Mouse (Mus musculus) MEL (cell line): ENCODE measurements at regions not wholly inside any gene's neighbourhood (a gene's known extent, or its start where the extent isn't known, plus 50 kb on each side); places are given as distances from the start of the nearest gene placed in this dataset.

Experiments
- DNase-seq: peaks from one replicate; pipeline ENCODE4 v3.0.0; 2011; ENCODE audit warnings: low read depth, low spot score
- H3K27ac ChIP-seq: 2 replicates; pipeline ENCODE4 v1.5.1; 2012; ENCODE audit warnings: low read depth, mild to moderate bottlenecking, control low read depth, low read length, moderate library complexity; ENCODE audit not compliant: control insufficient read depth
- H3K27me3 ChIP-seq, 2 experiments: fragments of 150-350 bp in 1 of 2; sonication (generic) in 1 of 2; 2 replicates each; pipeline ENCODE4 v1.6.1; 2012; ENCODE audit warnings: low read length in 2 of 2, mild to moderate bottlenecking in 2 of 2, improper control_type of control experiment in 1 of 2, moderate library complexity in 1 of 2; ENCODE audit not compliant: insufficient read depth in 2 of 2, control insufficient read depth in 1 of 2
- H3K36me3 ChIP-seq, 2 experiments: 2 replicates each; pipeline ENCODE4 v1.6.1; 2012 to 2014; ENCODE audit warnings: low read length in 2 of 2, improper control_type of control experiment in 1 of 2, inconsistent platforms in 1 of 2, mild to moderate bottlenecking in 1 of 2; ENCODE audit not compliant: insufficient read depth in 2 of 2, control insufficient read depth in 1 of 2
- H3K4me1 ChIP-seq, 2 experiments: fragments of 150-350 bp in 1 of 2; sonication (generic) in 1 of 2; 2 replicates each; pipeline ENCODE4 v1.6.1; 2012; ENCODE audit warnings: low read length in 2 of 2, improper control_type of control experiment in 1 of 2, mild to moderate bottlenecking in 1 of 2; ENCODE audit not compliant: insufficient read depth in 2 of 2, control insufficient read depth in 1 of 2
- H3K4me3 ChIP-seq, 2 experiments: fragments of 150-350 bp in 1 of 2; sonication (generic) in 1 of 2; 2 replicates each; pipeline ENCODE4 v1.5.1; 2012; ENCODE audit warnings: low read depth in 2 of 2, low read length in 2 of 2, mild to moderate bottlenecking in 2 of 2, moderate library complexity in 2 of 2, control low read depth in 1 of 2, improper control_type of control experiment in 1 of 2; ENCODE audit not compliant: control insufficient read depth in 1 of 2, insufficient read depth in 1 of 2
- H3K79me2 ChIP-seq: 2 replicates; pipeline ENCODE4 v1.6.1; 2012; ENCODE audit warnings: mild to moderate bottlenecking, low read length, moderate library complexity; ENCODE audit not compliant: control insufficient read depth, poor library complexity, insufficient read depth
- H3K9ac ChIP-seq: 2 replicates; pipeline ENCODE4 v1.6.1; 2012; ENCODE audit warnings: low read depth, mild to moderate bottlenecking, control low read depth, low read length, moderate library complexity; ENCODE audit not compliant: control insufficient read depth, poor library complexity, severe bottlenecking
- H3K9me3 ChIP-seq: fragments of 150-350 bp; sonication (generic); replicated peaks from 2 replicates; pipeline ENCODE4 v1.6.1; 2012; ENCODE audit warnings: mild to moderate bottlenecking, low read length, improper control_type of control experiment, moderate library complexity; ENCODE audit not compliant: insufficient read depth
- CHD2 ChIP-seq: IDR thresholded peaks from 2 replicates; pipeline ENCODE4 v1.6.1; 2011; ENCODE audit warnings: low read length, improper control_type of control experiment
- CTCF ChIP-seq, 3 experiments: IDR thresholded peaks in 2 of 3; conservative IDR thresholded peaks in 1 of 3; 2 replicates each; pipeline ENCODE4 v1.5.1; 2011 to 2012; ENCODE audit warnings: low read length in 3 of 3, low read depth in 2 of 3, mild to moderate bottlenecking in 2 of 3, improper control_type of control experiment in 1 of 3, inconsistent platforms in 1 of 3, mixed read lengths in 1 of 3, moderate library complexity in 1 of 3; ENCODE audit not compliant: control insufficient read depth in 1 of 3, insufficient read depth in 1 of 3, poor library complexity in 1 of 3, severe bottlenecking in 1 of 3
- E2F4 ChIP-seq: IDR thresholded peaks from 2 replicates; pipeline ENCODE4 v1.6.1; 2011; ENCODE audit warnings: low read depth, low read length, improper control_type of control experiment, borderline replicate concordance
- GABPA ChIP-seq: IDR thresholded peaks from 2 replicates; pipeline ENCODE4 v1.6.1; 2012; ENCODE audit warnings: low read depth, mild to moderate bottlenecking, inconsistent platforms, low read length, improper control_type of control experiment, moderate library complexity
- HCFC1 ChIP-seq: IDR thresholded peaks from 2 replicates; pipeline ENCODE4 v1.6.1; 2012; ENCODE audit warnings: low read depth, mild to moderate bottlenecking, inconsistent platforms, low read length, improper control_type of control experiment, moderate library complexity
- KAT2A ChIP-seq: conservative IDR thresholded peaks from 2 replicates; pipeline ENCODE4 v1.6.1; 2012; ENCODE audit warnings: low read depth, low read length, improper control_type of control experiment, inconsistent platforms
- MAX ChIP-seq: IDR thresholded peaks from 2 replicates; pipeline ENCODE4 v1.6.1; 2011; ENCODE audit warnings: low read length, improper control_type of control experiment
- MEF2A ChIP-seq: IDR thresholded peaks from 2 replicates; pipeline ENCODE4 v1.6.1; 2014; ENCODE audit warnings: low read depth, mild to moderate bottlenecking, inconsistent platforms, low read length, improper control_type of control experiment; ENCODE audit not compliant: poor library complexity, insufficient replicate concordance, severe bottlenecking; ENCODE audit errors: extremely low read depth
- MXI1 ChIP-seq: IDR thresholded peaks from 2 replicates; pipeline ENCODE4 v1.6.1; 2011; ENCODE audit warnings: mild to moderate bottlenecking, low read depth, low read length, improper control_type of control experiment
- NELFE ChIP-seq: IDR thresholded peaks from 2 replicates; pipeline ENCODE4 v1.6.1; 2011; ENCODE audit warnings: low read depth, low read length, improper control_type of control experiment
- NRF1 ChIP-seq: IDR thresholded peaks from 2 replicates; pipeline ENCODE4 v1.6.1; 2014; ENCODE audit warnings: low read depth, mild to moderate bottlenecking, inconsistent platforms, low read length, improper control_type of control experiment, moderate library complexity; ENCODE audit not compliant: poor library complexity, insufficient read depth, severe bottlenecking
- POLR2A ChIP-seq, 2 experiments: IDR thresholded peaks; 2 replicates each; pipeline ENCODE4 v1.6.1; 2011 to 2012; ENCODE audit warnings: low read length in 2 of 2, mild to moderate bottlenecking in 2 of 2, control low read depth in 1 of 2, improper control_type of control experiment in 1 of 2, low read depth in 1 of 2, moderate library complexity in 1 of 2; ENCODE audit not compliant: control insufficient read depth in 1 of 2, insufficient read depth in 1 of 2, poor library complexity in 1 of 2
- POLR2AphosphoS2 ChIP-seq: IDR thresholded peaks from 2 replicates; pipeline ENCODE4 v1.6.1; 2011; ENCODE audit warnings: low read length, improper control_type of control experiment
- POLR2AphosphoS5 ChIP-seq: IDR thresholded peaks from 2 replicates; pipeline ENCODE4 v1.6.1; 2012; ENCODE audit warnings: low read depth, borderline replicate concordance, mild to moderate bottlenecking, inconsistent platforms, low read length, moderate library complexity, mixed read lengths
- RAD21 ChIP-seq: IDR thresholded peaks from 2 replicates; pipeline ENCODE4 v1.6.1; 2011; ENCODE audit warnings: mild to moderate bottlenecking, low read depth, low read length, improper control_type of control experiment
- SIN3A ChIP-seq: IDR thresholded peaks from 2 replicates; pipeline ENCODE4 v1.6.1; 2012; ENCODE audit warnings: low read length, improper control_type of control experiment, inconsistent platforms
- SMC3 ChIP-seq: IDR thresholded peaks from 2 replicates; pipeline ENCODE4 v1.6.1; 2011; ENCODE audit warnings: low read depth, low read length, improper control_type of control experiment
- UBTF ChIP-seq: IDR thresholded peaks from 2 replicates; pipeline ENCODE4 v1.6.1; 2012; ENCODE audit warnings: low read depth, mild to moderate bottlenecking, inconsistent platforms, low read length, improper control_type of control experiment, moderate library complexity, borderline replicate concordance; ENCODE audit not compliant: insufficient read depth
- ZC3H11A ChIP-seq: IDR thresholded peaks from 2 replicates; pipeline ENCODE4 v1.6.1; 2012; ENCODE audit warnings: low read depth, mild to moderate bottlenecking, inconsistent platforms, low read length, improper control_type of control experiment
- ZKSCAN1 ChIP-seq: IDR thresholded peaks from 2 replicates; pipeline ENCODE4 v1.6.1; 2012; ENCODE audit warnings: low read depth, mild to moderate bottlenecking, inconsistent platforms, low read length, improper control_type of control experiment, moderate library complexity
- ZMIZ1 ChIP-seq: IDR thresholded peaks from 2 replicates; pipeline ENCODE4 v1.6.1; 2012; ENCODE audit warnings: low read depth, mild to moderate bottlenecking, inconsistent platforms, low read length, improper control_type of control experiment, moderate library complexity
- ZNF384 ChIP-seq: IDR thresholded peaks from 2 replicates; pipeline ENCODE4 v1.6.1; 2012; ENCODE audit warnings: low read depth, mild to moderate bottlenecking, inconsistent platforms, low read length, improper control_type of control experiment

DNA sequence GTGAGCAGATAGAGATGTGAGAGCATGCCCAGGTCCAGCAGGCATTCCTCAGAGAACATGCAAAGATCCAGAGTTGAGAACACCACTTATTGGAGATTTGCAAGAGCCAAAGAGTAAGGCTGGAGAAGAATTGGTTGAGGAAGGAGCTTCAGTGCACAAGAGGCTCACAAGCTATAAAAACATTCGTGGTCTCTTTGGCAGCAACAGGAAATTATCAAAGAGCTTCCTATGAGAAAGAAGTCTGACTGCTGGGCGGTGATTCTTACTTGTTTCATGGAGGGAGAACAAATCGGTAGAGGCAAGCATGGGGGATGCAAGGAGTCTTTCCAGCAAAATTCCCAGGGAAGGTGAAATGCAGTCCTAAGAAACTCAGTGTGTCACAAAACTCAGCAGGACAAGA lies 83.0 kb upstream of the Dph5 start:
- H3K9me3 ChIP-seq: no peaks in the 10 kb centered on the region
- no peak for DNase-seq
- peaks cover 2 to 16% of the 10 kb centered on the region in 2 experiments for H3K4me1 ChIP-seq
- no peak overlapping the region for H3K27ac ChIP-seq
- H3K4me3 ChIP-seq: no peak overlapping the region
- H3K9ac ChIP-seq: no peak overlapping the region
- peaks cover 0 to 6% of the 10 kb centered on the region in 2 experiments; a peak in 3 of 4 replicates for H3K27me3 ChIP-seq
- no peaks in the 10 kb centered on the region for H3K79me2 ChIP-seq
- peaks cover 0 to 12% of the 10 kb centered on the region in 2 experiments; a peak in 2 of 4 replicates for H3K36me3 ChIP-seq
- TF ChIP-seq E2F4: no peak
- no peak for TF ChIP-seq KAT2A
- TF ChIP-seq CHD2: no peak
- no peak for TF ChIP-seq MAX
- no peak for TF ChIP-seq NELFE
- TF ChIP-seq NRF1: no peak
- TF ChIP-seq CTCF (IDR thresholded peaks at IDR 0.05 in 2 of 3, conservative IDR thresholded peaks at IDR 0.05 in 1 of 3; ENCODE audit: control insufficient read depth in 1 of 3, insufficient read depth in 1 of 3, low read depth in 2 of 3, low read length in 3 of 3, poor library complexity in 1 of 3, severe bottlenecking in 1 of 3): no peak
- TF ChIP-seq MXI1: no peak
- TF ChIP-seq RAD21: no peak
- no peak for TF ChIP-seq UBTF
- no peak for TF ChIP-seq ZC3H11A
- TF ChIP-seq ZKSCAN1: no peak
- TF ChIP-seq MEF2A: no peak
- TF ChIP-seq SMC3: no peak
- no peak for TF ChIP-seq SIN3A
- no peak for TF ChIP-seq POLR2AphosphoS2
- TF ChIP-seq POLR2A (IDR thresholded peaks at IDR 0.05; ENCODE audit: control insufficient read depth in 1 of 2, insufficient read depth in 1 of 2, low read depth in 1 of 2, low read length in 2 of 2, poor library complexity in 1 of 2): no peak
- no peak for TF ChIP-seq GABPA
- no peak for TF ChIP-seq HCFC1
- TF ChIP-seq, all 39 proteins: peak for 0

DNA sequence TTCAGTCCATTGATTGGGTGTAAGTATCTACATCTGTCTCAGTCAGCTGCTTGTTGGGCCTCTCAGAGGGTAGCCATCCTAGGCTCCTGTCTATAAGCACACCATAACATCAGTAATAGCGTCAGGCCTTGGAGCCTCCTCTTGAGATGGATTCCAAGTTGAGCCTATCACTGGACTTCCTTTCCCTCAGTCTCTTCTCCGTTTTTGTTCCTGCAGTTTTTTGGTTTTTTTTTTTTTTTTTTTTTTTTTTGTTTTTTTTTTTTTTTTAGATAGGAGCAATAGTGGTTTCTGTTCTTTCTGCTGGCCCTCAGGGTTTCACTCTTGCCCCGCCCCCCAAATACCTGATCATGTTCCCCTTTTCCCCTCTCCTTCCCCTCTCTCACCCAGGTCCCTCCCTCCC lies 80.6 kb upstream of the Dph5 start:
- Histone ChIP-seq H3K9me3 (no peaks in the 10 kb centered on the region), H3K9ac (no peak overlapping the region), H3K79me2 (no peaks in the 10 kb centered on the region), H3K27ac (no peak overlapping the region), H3K4me1 (no peaks in the 10 kb centered on the region), H3K36me3 (no peaks in the 10 kb centered on the region), H3K4me3 (no peak overlapping the region), H3K27me3 (peaks cover 0 to 7% of the 10 kb centered on the region in 2 experiments; a peak in 3 of 4 replicates)
- peak; percentile 58 for TF ChIP-seq ZNF384
- TF ChIP-seq POLR2AphosphoS5: no peak
- no peak for TF ChIP-seq ZMIZ1
- TF ChIP-seq UBTF: no peak
- DNase-seq: no peak
